Mouse (Mus musculus) myocyte (in vitro differentiated cells): ENCODE measurements around the gene Tbc1d16.

Source experiments
- E2F4 ChIP-seq: IDR thresholded peaks from one replicate; pipeline ENCODE4 v1.6.1; 2011; ENCODE audit warnings: mild to moderate bottlenecking, control low read depth, moderate library complexity; ENCODE audit not compliant: insufficient read depth
- MAX ChIP-seq: IDR thresholded peaks from one replicate; pipeline ENCODE4 v1.6.1; 2011; ENCODE audit warnings: low read depth, mild to moderate bottlenecking, control low read depth
- MYOG ChIP-seq, 3 experiments: IDR thresholded peaks; one replicate each; pipeline ENCODE4 v1.6.1; 2011; ENCODE audit warnings: control low read depth in 2 of 3, low read depth in 2 of 3, mild to moderate bottlenecking in 2 of 3; ENCODE audit not compliant: insufficient read length in 2 of 3, control insufficient read depth in 1 of 3, insufficient read depth in 1 of 3
- POLR2A ChIP-seq: IDR thresholded peaks from one replicate; pipeline ENCODE4 v1.6.1; 2011; ENCODE audit warnings: low read depth, mild to moderate bottlenecking, control low read depth, moderate library complexity; ENCODE audit not compliant: insufficient read length
- POLR2AphosphoS2 ChIP-seq: IDR thresholded peaks from one replicate; pipeline ENCODE4 v1.6.1; 2011; ENCODE audit warnings: low read depth, control low read depth; ENCODE audit not compliant: insufficient read length
- REST ChIP-seq: IDR thresholded peaks from one replicate; pipeline ENCODE4 v1.6.1; 2011; ENCODE audit warnings: mild to moderate bottlenecking, control low read depth, moderate library complexity; ENCODE audit not compliant: insufficient read depth, insufficient read length
- TCF12 ChIP-seq: IDR thresholded peaks from one replicate; pipeline ENCODE4 v1.6.1; 2011; ENCODE audit warnings: mild to moderate bottlenecking, control low read depth; ENCODE audit not compliant: poor library complexity, insufficient read depth, severe bottlenecking

DNA sequence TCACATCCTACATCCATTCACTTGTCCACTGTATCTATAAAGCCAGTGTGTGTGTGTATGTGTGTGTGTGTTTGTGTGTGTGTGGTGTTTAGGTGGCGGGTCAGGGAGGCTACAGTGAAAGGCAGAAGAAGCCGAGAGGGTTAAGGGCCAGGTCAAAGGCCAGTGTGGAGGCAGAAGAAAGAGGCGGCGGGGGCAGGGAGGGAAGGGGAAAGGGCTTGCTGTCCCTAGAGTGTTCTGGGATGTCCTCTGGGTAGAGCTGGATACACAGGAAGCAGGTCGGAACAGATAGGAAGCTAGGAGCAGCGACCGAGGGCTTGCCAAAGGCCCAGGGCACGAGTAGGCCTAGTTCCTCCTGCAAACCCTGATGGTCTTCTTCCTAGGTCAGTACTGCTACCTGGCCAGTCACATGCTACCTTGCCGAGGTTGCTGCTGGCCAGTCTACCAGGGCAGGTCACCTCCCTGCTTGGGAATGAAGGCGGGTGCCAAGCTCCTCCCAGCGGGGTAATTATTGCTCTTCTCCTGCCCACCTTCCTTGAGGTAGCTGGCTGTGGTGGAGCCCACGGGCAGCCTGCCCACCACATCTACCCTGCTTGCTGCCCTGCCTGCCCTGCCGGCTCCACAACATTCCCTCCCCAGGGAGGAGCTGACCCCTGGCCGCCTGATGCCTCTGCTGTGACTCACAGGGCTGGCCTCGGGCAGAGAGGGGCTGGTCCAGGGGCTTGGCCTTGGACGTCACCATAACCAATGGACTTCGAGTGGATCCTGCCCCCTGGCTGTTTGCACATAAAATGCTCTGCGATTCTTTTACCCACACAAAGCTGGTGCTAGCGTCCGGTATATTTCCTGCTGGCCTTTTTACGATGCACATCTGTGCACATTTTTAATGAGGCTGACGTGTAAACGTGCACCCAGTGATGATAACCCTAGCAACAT is 102.1 kb downstream of the Tbc1d16 start:
- TF ChIP-seq TCF12 (no peak), POLR2A (peak; percentile 51), E2F4 (no peak), MAX (no peak), REST (no peak), POLR2AphosphoS2 (no peak), MYOG (IDR thresholded peaks at IDR 0.05; ENCODE audit: control insufficient read depth in 1 of 3, insufficient read depth in 1 of 3, insufficient read length in 2 of 3, low read depth in 2 of 3) (peak in 1 of 3 experiments; percentile 59)
